Mouse (Mus musculus): ENCODE data around the gene Kcp. TPM values are rescaled to one million over a fixed set of nuclear protein-coding genes. Genes with fewer than 3 reads are reported as not detected.

Kcp gene
- polyA plus RNA-seq, 1 experiment = 4.9 TPM

GRCm38 (mm10) chr6:29539502-29539901 lies 31.8 kb upstream of the Kcp start:
- H3K27me3 ChIP-seq (ENCODE audit: control insufficient read depth, insufficient read depth, low read length) = no peaks in the 10 kb centered on the region
- H3K4me3 ChIP-seq (replicated peaks; ENCODE audit: insufficient read depth, low read depth, low read length) = no peak overlapping the region
- no peak for DNase-seq
- no peaks in the 10 kb centered on the region for H3K4me1 ChIP-seq (ENCODE audit: control insufficient read depth, insufficient read depth, low read length)
- no peak overlapping the region for H3K27ac ChIP-seq (ENCODE audit: insufficient read depth, low read length)
- 90% methylated on average over 8 of the region's 8 CpGs for WGBS
- no peak for TF ChIP-seq POLR2A (IDR thresholded peaks at IDR 0.05; ENCODE audit: borderline replicate concordance, insufficient read depth, low read length)
- TF ChIP-seq CTCF (IDR thresholded peaks at IDR 0.05; ENCODE audit: borderline replicate concordance, insufficient read depth, low read depth, low read length) = no peak

GRCm38 (mm10) chr6:29537221-29537620 lies 29.5 kb upstream of the Kcp start:
- H3K27ac ChIP-seq (ENCODE audit: insufficient read depth, low read length) = no peak overlapping the region
- WGBS = 31% methylated on average over 3 of the region's 3 CpGs
- no peak for TF ChIP-seq CTCF (IDR thresholded peaks at IDR 0.05; ENCODE audit: borderline replicate concordance, insufficient read depth, low read depth, low read length)
- TF ChIP-seq POLR2A (IDR thresholded peaks at IDR 0.05; ENCODE audit: borderline replicate concordance, insufficient read depth, low read length) = no peak
- peak in 1 of 2 experiments; percentile 46 for DNase-seq
- no peak overlapping the region for H3K4me3 ChIP-seq (replicated peaks; ENCODE audit: insufficient read depth, low read depth, low read length)
- H3K27me3 ChIP-seq (ENCODE audit: control insufficient read depth, insufficient read depth, low read length) = no peaks in the 10 kb centered on the region
- no peaks in the 10 kb centered on the region for H3K4me1 ChIP-seq (ENCODE audit: control insufficient read depth, insufficient read depth, low read length)

GRCm38 (mm10) chr6:29536651-29537193 lies 29.0 kb upstream of the Kcp start:
- DNase-seq = peak in 1 of 2 experiments; percentile 24
- 36% methylated on average over 4 of the region's 4 CpGs for WGBS
- Histone ChIP-seq H3K27ac (ENCODE audit: insufficient read depth, low read length) (no peak overlapping the region), H3K4me3 (replicated peaks; ENCODE audit: insufficient read depth, low read depth, low read length) (no peak overlapping the region), H3K4me1 (ENCODE audit: control insufficient read depth, insufficient read depth, low read length) (no peaks in the 10 kb centered on the region), H3K27me3 (ENCODE audit: control insufficient read depth, insufficient read depth, low read length) (no peaks in the 10 kb centered on the region)
- TF ChIP-seq POLR2A (IDR thresholded peaks at IDR 0.05; ENCODE audit: borderline replicate concordance, insufficient read depth, low read length) = no peak
- TF ChIP-seq CTCF (IDR thresholded peaks at IDR 0.05; ENCODE audit: borderline replicate concordance, insufficient read depth, low read depth, low read length) = no peak

GRCm38 (mm10) chr6:29535316-29535715 lies 27.6 kb upstream of the Kcp start:
- no peaks in the 10 kb centered on the region for H3K27me3 ChIP-seq (ENCODE audit: control insufficient read depth, insufficient read depth, low read length)
- no peak overlapping the region for H3K4me3 ChIP-seq (replicated peaks; ENCODE audit: insufficient read depth, low read depth, low read length)
- TF ChIP-seq CTCF (IDR thresholded peaks at IDR 0.05; ENCODE audit: borderline replicate concordance, insufficient read depth, low read depth, low read length) (no peak), POLR2A (IDR thresholded peaks at IDR 0.05; ENCODE audit: borderline replicate concordance, insufficient read depth, low read length) (no peak)
- DNase-seq = peak in 1 of 2 experiments; percentile 29
- H3K4me1 ChIP-seq (ENCODE audit: control insufficient read depth, insufficient read depth, low read length) = no peaks in the 10 kb centered on the region
- WGBS = 46% methylated on average over 6 of the region's 6 CpGs
- no peak overlapping the region for H3K27ac ChIP-seq (ENCODE audit: insufficient read depth, low read length)

GRCm38 (mm10) chr6:29530050-29530449 lies 22.3 kb upstream of the Kcp start:
- Histone ChIP-seq H3K4me1 (ENCODE audit: control insufficient read depth, insufficient read depth, low read length) (0 out of 2 replicates have a peak, but pooled peaks cover 3% of the 10 kb centered on the region), H3K27ac (ENCODE audit: insufficient read depth, low read length) (no peak overlapping the region), H3K27me3 (ENCODE audit: control insufficient read depth, insufficient read depth, low read length) (peaks cover 7% of the 10 kb centered on the region; the same call in 1 of the 2 replicates), H3K4me3 (replicated peaks; ENCODE audit: insufficient read depth, low read depth, low read length) (no peak overlapping the region)
- 69% methylated on average over 4 of the region's 4 CpGs for WGBS
- TF ChIP-seq CTCF (IDR thresholded peaks at IDR 0.05; ENCODE audit: borderline replicate concordance, insufficient read depth, low read depth, low read length) (no peak), POLR2A (IDR thresholded peaks at IDR 0.05; ENCODE audit: borderline replicate concordance, insufficient read depth, low read length) (no peak)
- no peak for DNase-seq

- H3K4me1 ChIP-seq (ENCODE audit: control insufficient read depth, insufficient read depth, low read length) = 0 out of 2 replicates have a peak, but pooled peaks cover 3% of the 10 kb centered on the region
- peaks cover 7% of the 10 kb centered on the region; the same call in 1 of the 2 replicates for H3K27me3 ChIP-seq (ENCODE audit: control insufficient read depth, insufficient read depth, low read length)
- no peak overlapping the region for H3K27ac ChIP-seq (ENCODE audit: insufficient read depth, low read length)
- no peak for TF ChIP-seq POLR2A (IDR thresholded peaks at IDR 0.05; ENCODE audit: borderline replicate concordance, insufficient read depth, low read length)
- no peak for TF ChIP-seq CTCF (IDR thresholded peaks at IDR 0.05; ENCODE audit: borderline replicate concordance, insufficient read depth, low read depth, low read length)
- H3K4me3 ChIP-seq (replicated peaks; ENCODE audit: insufficient read depth, low read depth, low read length) = no peak overlapping the region
- no peak for DNase-seq
- WGBS = 34% methylated on average over 2 of the region's 2 CpGs
Measured at GRCm38 (mm10) chr6:29529444-29529820, 21.7 kb upstream of the Kcp start.

GRCm38 (mm10) chr6:29528561-29529443 lies 21.1 kb upstream of the Kcp start:
- Histone ChIP-seq H3K27me3 (ENCODE audit: control insufficient read depth, insufficient read depth, low read length) (peaks cover 7% of the 10 kb centered on the region; the same call in 1 of the 2 replicates), H3K4me3 (replicated peaks; ENCODE audit: insufficient read depth, low read depth, low read length) (no peak overlapping the region), H3K4me1 (ENCODE audit: control insufficient read depth, insufficient read depth, low read length) (0 out of 2 replicates have a peak, but pooled peaks cover 3% of the 10 kb centered on the region), H3K27ac (ENCODE audit: insufficient read depth, low read length) (no peak overlapping the region)
- no peak for TF ChIP-seq CTCF (IDR thresholded peaks at IDR 0.05; ENCODE audit: borderline replicate concordance, insufficient read depth, low read depth, low read length)
- DNase-seq = no peak
- 34% methylated on average over 13 of the region's 13 CpGs for WGBS

GRCm38 (mm10) chr6:29528165-29528505 lies 20.4 kb upstream of the Kcp start:
- Histone ChIP-seq H3K4me3 (replicated peaks; ENCODE audit: insufficient read depth, low read depth, low read length) (no peak overlapping the region), H3K27ac (ENCODE audit: insufficient read depth, low read length) (no peak overlapping the region), H3K27me3 (ENCODE audit: control insufficient read depth, insufficient read depth, low read length) (peaks cover 7% of the 10 kb centered on the region; the same call in 1 of the 2 replicates), H3K4me1 (ENCODE audit: control insufficient read depth, insufficient read depth, low read length) (0 out of 2 replicates have a peak, but pooled peaks cover 3% of the 10 kb centered on the region)
- 12% methylated on average over 8 of the region's 8 CpGs for WGBS
- no peak for TF ChIP-seq CTCF (IDR thresholded peaks at IDR 0.05; ENCODE audit: borderline replicate concordance, insufficient read depth, low read depth, low read length)
- no peak for TF ChIP-seq POLR2A (IDR thresholded peaks at IDR 0.05; ENCODE audit: borderline replicate concordance, insufficient read depth, low read length)
- no peak for DNase-seq
